Mouse (Mus musculus): ENCODE measurements around the gene Hist1h3e.
A peak's percentile ranks its signal among the peaks of the same experiment; 100 is the strongest.

DNA sequence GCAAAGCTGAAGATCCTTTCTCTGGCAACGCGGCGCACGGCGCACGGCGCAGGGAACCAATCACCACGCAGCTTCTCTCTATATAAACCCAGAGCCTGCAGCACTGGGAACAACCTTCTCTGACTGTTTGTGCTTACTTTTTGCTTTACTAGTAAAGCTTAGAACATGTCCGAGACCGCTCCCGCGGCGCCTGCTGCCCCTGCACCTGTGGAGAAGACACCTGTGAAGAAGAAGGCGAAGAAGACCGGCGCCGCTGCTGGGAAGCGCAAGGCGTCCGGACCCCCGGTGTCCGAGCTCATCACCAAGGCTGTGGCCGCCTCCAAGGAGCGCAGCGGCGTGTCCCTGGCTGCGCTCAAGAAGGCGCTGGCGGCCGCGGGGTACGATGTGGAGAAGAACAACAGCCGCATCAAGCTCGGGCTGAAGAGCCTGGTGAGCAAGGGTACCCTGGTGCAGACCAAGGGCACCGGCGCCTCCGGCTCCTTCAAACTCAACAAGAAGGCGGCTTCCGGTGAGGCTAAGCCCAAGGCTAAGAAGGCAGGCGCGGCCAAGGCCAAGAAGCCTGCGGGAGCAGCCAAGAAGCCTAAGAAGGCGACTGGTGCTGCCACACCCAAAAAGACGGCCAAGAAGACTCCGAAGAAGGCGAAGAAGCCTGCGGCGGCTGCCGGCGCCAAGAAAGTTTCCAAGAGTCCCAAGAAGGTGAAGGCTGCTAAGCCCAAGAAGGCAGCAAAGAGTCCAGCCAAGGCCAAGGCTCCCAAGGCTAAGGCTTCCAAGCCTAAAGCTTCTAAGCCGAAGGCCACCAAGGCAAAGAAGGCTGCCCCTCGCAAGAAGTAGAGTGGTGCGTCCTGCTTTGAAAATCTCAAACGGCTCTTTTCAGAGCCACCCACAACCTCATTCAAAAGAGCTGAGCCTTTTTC, 7.0 kb downstream of the Hist1h3e start:
- TF ChIP-seq EP300 (IDR thresholded peaks at IDR 0.05; ENCODE audit: low read depth), result peak; percentile 79
- TF ChIP-seq CTCF (IDR thresholded peaks at IDR 0.05; ENCODE audit: low read depth), result no peak
